In genomic region chr8:107599691-107600090, GRCm38 (mm10) we compare ENCODE assay signal across 26 mouse cellular contexts.
"Had no signal": no experiment of that assay in that cellular context is flagged by ENCODE, and none has a peak within 500 bp of the region (broad histone marks: within the 10 kb centered on the region; RNA-seq: fewer than 3 reads in every experiment).

No protein-coding gene starts in this region.

- H3K27ac ChIP-seq: heart, embryonic 10.5 days; heart, embryonic 13.5 days; heart, embryonic 15.5 days; hindbrain, embryonic 13.5 days; hindbrain, embryonic 15.5 days; hindbrain, postnatal 0 days; kidney, embryonic 15.5 days; kidney, postnatal 0 days; layer of hippocampus, adult 2 months; left cerebral cortex, adult 2 months; limb, embryonic 13.5 days; limb, embryonic 15.5 days; liver, embryonic 12.5 days; liver, embryonic 14.5 days had no signal

- H3K4me2 ChIP-seq: heart, embryonic 13.5 days; heart, embryonic 15.5 days; hindbrain, embryonic 13.5 days; hindbrain, embryonic 15.5 days; kidney, embryonic 15.5 days; limb, embryonic 13.5 days; limb, embryonic 15.5 days; liver, embryonic 12.5 days had no signal

- H3K36me3 ChIP-seq: heart, embryonic 10.5 days; heart, embryonic 13.5 days; heart, embryonic 15.5 days; hindbrain, embryonic 13.5 days; hindbrain, embryonic 15.5 days; kidney, embryonic 15.5 days; limb, embryonic 13.5 days; limb, embryonic 15.5 days; liver, embryonic 12.5 days had no signal

- DNase-seq: gastrocnemius, postnatal 14 days; gastrocnemius, postnatal 36 days; heart, adult 18-20 months; heart, postnatal 14 days; heart, postnatal 36 days; kidney, adult 11 months; kidney, adult 2 months; kidney, adult 9 months; kidney, postnatal 14 days; kidney, postnatal 36 days; left cerebral cortex, postnatal 4 days had no signal

- H3K4me1 ChIP-seq: heart, embryonic 10.5 days; heart, embryonic 13.5 days; heart, embryonic 15.5 days; hindbrain, embryonic 15.5 days; kidney, embryonic 15.5 days; limb, embryonic 15.5 days had no signal

- H3K9me3 ChIP-seq: heart, embryonic 13.5 days; heart, embryonic 15.5 days; hindbrain, embryonic 13.5 days; hindbrain, embryonic 15.5 days; kidney, embryonic 15.5 days; limb, embryonic 13.5 days; limb, embryonic 15.5 days had no signal

- ATAC-seq: hindbrain, postnatal 0 days; intestine, embryonic 16.5 days; liver, embryonic 12.5 days had no signal

- H3K4me3 ChIP-seq: heart, embryonic 10.5 days; heart, embryonic 13.5 days; heart, embryonic 15.5 days; hindbrain, embryonic 13.5 days; hindbrain, embryonic 15.5 days; kidney, embryonic 15.5 days; layer of hippocampus, adult 2 months; left cerebral cortex, adult 2 months; limb, embryonic 13.5 days; limb, embryonic 15.5 days; liver, embryonic 12.5 days had no signal

- H3K27me3 ChIP-seq: hindbrain, embryonic 15.5 days; limb, embryonic 13.5 days had no signal

- H3K9ac ChIP-seq: heart, embryonic 13.5 days; heart, embryonic 15.5 days; hindbrain, embryonic 13.5 days; hindbrain, embryonic 15.5 days; kidney, embryonic 15.5 days; limb, embryonic 13.5 days; limb, embryonic 15.5 days; liver, embryonic 12.5 days; liver, embryonic 14.5 days had no signal
